Mouse (Mus musculus) lung, embryonic 15.5 days (tissue): ENCODE measurements at regions not wholly inside any gene's neighbourhood (a gene's known extent, or its start where the extent isn't known, plus 50 kb on each side); places are given as distances from the start of the nearest gene placed in this dataset.
A peak's percentile ranks its signal among the peaks of the same experiment; 100 is the strongest.

Experiments used
- ATAC-seq: fragments of 200-750 bp; cut with Nextera tagmentation; 2 replicates; pipeline ENCODE4 v1.8.0; 2017; ENCODE audit warnings: moderate number of reproducible peaks, borderline replicate concordance; ENCODE audit not compliant: low FRiP score, low TSS enrichment; ENCODE audit errors: extremely low read depth
- H3K27ac ChIP-seq: fragments of 300-500 bp; sonication (generic); 2 replicates; pipeline ENCODE4 v1.5.1; 2015; ENCODE audit warnings: moderate library complexity, mild to moderate bottlenecking, inconsistent platforms
- H3K27me3 ChIP-seq: fragments of 300-500 bp; sonication (generic); 2 replicates; pipeline ENCODE4 v1.6.1; 2015; ENCODE audit warnings: inconsistent platforms
- H3K36me3 ChIP-seq: fragments of 300-500 bp; sonication (generic); 2 replicates; pipeline ENCODE4 v1.6.1; 2015; ENCODE audit warnings: inconsistent platforms
- H3K4me1 ChIP-seq: fragments of 300-500 bp; sonication (generic); 2 replicates; pipeline ENCODE4 v1.6.1; 2015; ENCODE audit warnings: inconsistent platforms
- H3K4me2 ChIP-seq: fragments of 300-500 bp; sonication (generic); 2 replicates; pipeline ENCODE4 v1.6.1; 2015; ENCODE audit warnings: inconsistent platforms, mild to moderate bottlenecking, moderate library complexity
- H3K4me3 ChIP-seq: fragments of 300-500 bp; sonication (generic); 2 replicates; pipeline ENCODE4 v1.5.1; 2015; ENCODE audit warnings: mild to moderate bottlenecking, inconsistent platforms
- H3K9ac ChIP-seq: fragments of 300-500 bp; sonication (generic); 2 replicates; pipeline ENCODE4 v1.6.1; 2015; ENCODE audit warnings: inconsistent platforms
- H3K9me3 ChIP-seq: fragments of 300-500 bp; sonication (generic); 2 replicates; pipeline ENCODE4 v1.6.1; 2016; ENCODE audit warnings: inconsistent platforms
- WGBS: fragments of 180-500 bp; shearing (Covaris S2); methylation state at CpG from one replicate; pipeline ENCODE4 v1.1.7; 2015; 5-methylcytosine and 5-hydroxymethylcytosine counted together

DNA sequence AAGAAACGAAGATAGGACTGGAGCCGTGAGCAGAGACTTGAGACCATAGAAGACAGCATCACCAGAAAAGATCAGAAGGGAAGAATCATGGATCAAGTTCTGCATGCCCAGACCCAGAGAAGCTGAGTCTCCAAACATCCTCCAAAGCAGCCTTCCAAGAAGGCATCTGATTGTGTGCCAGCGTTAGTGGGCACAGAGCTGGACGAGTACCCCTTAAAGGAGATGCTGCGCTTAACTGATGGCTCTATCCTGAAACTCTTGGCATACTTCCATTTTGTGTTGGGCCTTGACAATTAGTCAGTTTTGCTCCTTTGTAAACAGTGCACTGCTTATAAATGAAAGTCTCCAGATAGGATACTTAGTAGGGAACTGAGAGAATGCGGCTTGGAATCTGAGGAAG, 119.8 kb downstream of the Il20rb start:
- no peak overlapping the region for H3K9ac ChIP-seq
- H3K36me3 ChIP-seq = no peaks in the 10 kb centered on the region
- H3K4me2 ChIP-seq = no peak overlapping the region
- 59% methylated on average over 6 of the region's 6 CpGs for WGBS
- no peak for ATAC-seq
- no peaks in the 10 kb centered on the region for H3K9me3 ChIP-seq
- no peak overlapping the region for H3K27ac ChIP-seq
- H3K27me3 ChIP-seq = no peaks in the 10 kb centered on the region
- no peaks in the 10 kb centered on the region for H3K4me1 ChIP-seq
- no peak overlapping the region for H3K4me3 ChIP-seq

- Histone ChIP-seq H3K36me3 (no peaks in the 10 kb centered on the region), H3K9me3 (no peaks in the 10 kb centered on the region), H3K9ac (no peak overlapping the region), H3K27me3 (no peaks in the 10 kb centered on the region), H3K4me3 (no peak overlapping the region), H3K4me1 (0 out of 2 replicates have a peak, but pooled peaks cover 3% of the 10 kb centered on the region), H3K4me2 (no peak overlapping the region), H3K27ac (no peak overlapping the region)
- ATAC-seq = no peak
- 66% methylated on average over 9 of the region's 9 CpGs for WGBS
These were observed 126.5 kb downstream of the Il20rb start for GRCm38 (mm10) chr9:100359934-100360716.

DNA sequence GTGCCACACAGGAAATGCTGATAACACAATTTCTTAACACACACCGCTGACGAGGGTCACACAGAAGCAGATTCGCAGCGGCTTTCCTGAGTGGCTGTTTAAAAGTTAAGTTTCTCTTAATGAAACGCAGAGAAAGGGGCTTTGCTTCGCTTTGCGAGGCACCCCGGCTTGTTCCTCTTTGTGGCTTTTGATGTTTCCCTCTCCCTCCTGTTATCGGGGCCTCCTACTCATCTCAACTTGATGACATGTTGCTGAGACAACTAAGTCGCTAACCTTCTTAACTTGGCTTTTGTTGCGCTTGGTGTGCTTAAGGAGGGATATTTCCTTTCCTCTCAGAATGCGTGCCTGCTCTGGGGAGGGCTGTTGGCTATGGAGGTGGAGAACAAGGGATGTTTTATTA, 129.0 kb downstream of the Il20rb start:
- Histone ChIP-seq H3K4me2 (no peak overlapping the region; the same call in 1 of the 2 replicates), H3K9me3 (no peaks in the 10 kb centered on the region), H3K4me3 (no peak overlapping the region), H3K36me3 (no peaks in the 10 kb centered on the region), H3K27me3 (no peaks in the 10 kb centered on the region), H3K9ac (no peak overlapping the region), H3K4me1 (0 out of 2 replicates have a peak, but pooled peaks cover 3% of the 10 kb centered on the region), H3K27ac (no peak overlapping the region)
- WGBS = 48% methylated on average over 12 of the region's 12 CpGs
- ATAC-seq = no peak

- WGBS = 77% methylated on average over 8 of the region's 8 CpGs
- H3K36me3 ChIP-seq = no peaks in the 10 kb centered on the region
- ATAC-seq = no peak
These were observed 145.8 kb downstream of the Il20rb start for GRCm38 (mm10) chr9:100340796-100341195.

DNA sequence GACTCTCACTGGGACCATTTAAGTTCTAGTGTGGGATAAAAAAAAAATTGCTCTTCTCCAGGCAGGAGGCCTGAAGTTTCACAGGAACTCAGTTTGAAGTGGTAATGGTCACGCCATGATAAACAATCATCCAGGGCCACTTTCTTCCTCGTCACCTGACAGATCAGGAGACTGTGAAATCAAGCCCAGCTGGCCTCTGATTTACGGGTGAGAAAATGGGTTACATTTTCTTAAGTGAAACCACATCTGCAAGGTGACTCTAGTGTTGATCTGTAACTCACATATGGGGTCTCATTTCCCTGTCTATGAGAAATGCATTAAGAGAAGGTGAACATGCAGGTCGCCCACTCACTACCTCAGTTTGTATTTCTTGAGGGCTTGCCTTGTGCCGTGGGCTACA, 178.8 kb downstream of the Il20rb start:
- Histone ChIP-seq H3K4me2 (no peak overlapping the region), H3K9me3 (no peaks in the 10 kb centered on the region), H3K27ac (no peak overlapping the region), H3K27me3 (no peaks in the 10 kb centered on the region), H3K4me3 (no peak overlapping the region), H3K36me3 (no peaks in the 10 kb centered on the region), H3K9ac (no peak overlapping the region), H3K4me1 (no peaks in the 10 kb centered on the region)
- WGBS = 60% methylated on average over 5 of the region's 5 CpGs
- no peak for ATAC-seq

More at GRCm38 (mm10) chr9:100340796-100341195, 145.8 kb downstream of the Il20rb start:
- H3K27ac ChIP-seq = no peak overlapping the region
- H3K9ac ChIP-seq = no peak overlapping the region
- no peak overlapping the region for H3K4me3 ChIP-seq
- H3K4me1 ChIP-seq = no peaks in the 10 kb centered on the region
- no peaks in the 10 kb centered on the region for H3K27me3 ChIP-seq
- H3K4me2 ChIP-seq = no peak overlapping the region
- H3K9me3 ChIP-seq = no peaks in the 10 kb centered on the region

DNA sequence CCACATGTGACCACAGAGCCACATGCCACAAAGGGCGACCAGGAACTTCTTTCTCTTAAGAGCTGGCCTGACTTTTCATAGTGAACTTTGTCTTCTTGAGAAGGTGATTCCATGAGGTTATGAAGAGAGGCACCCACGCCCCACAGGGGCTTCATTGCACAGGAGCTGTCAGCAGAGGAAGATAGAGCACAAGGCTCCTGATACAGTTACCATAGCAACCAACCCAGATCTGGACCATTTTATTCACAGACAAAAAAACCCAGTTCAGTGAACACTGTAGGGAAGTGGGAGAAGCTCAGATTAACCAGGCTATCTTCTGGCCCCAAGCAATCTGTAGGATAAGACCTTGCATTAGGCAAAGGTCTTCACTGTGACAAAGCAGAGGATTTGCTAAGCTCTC, 179.2 kb downstream of the Il20rb start:
- Histone ChIP-seq H3K4me1 (no peaks in the 10 kb centered on the region), H3K27ac (no peak overlapping the region), H3K4me2 (no peak overlapping the region), H3K9ac (no peak overlapping the region), H3K27me3 (no peaks in the 10 kb centered on the region), H3K9me3 (no peaks in the 10 kb centered on the region), H3K36me3 (no peaks in the 10 kb centered on the region), H3K4me3 (no peak overlapping the region)
- ATAC-seq = no peak
- WGBS = 45% methylated on average over 2 of the region's 2 CpGs

DNA sequence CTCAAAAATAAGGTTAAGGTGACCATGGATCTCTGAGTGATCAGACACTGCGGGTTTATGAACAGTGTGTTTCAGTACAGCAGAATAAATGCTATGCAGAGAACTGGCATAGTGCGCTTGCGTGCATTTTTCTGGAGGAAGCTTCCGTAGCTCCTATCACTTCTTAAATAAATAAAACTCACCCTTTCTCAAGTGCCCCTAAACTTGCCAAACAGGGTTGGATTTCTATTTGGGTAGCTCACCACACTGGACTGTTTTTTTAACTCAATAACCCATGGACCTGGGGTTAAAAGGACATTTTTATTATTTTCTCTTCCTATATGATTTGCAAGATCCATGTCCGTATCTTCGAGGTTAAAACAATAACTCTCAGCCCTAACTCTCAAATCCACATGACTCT, 182.8 kb downstream of the Il20rb start:
- Histone ChIP-seq H3K4me2 (no peak overlapping the region), H3K9me3 (no peaks in the 10 kb centered on the region), H3K27ac (peak overlapping the region; percentile 16; the same call in 1 of the 2 replicates), H3K4me1 (no peaks in the 10 kb centered on the region), H3K9ac (no peak overlapping the region), H3K4me3 (no peak overlapping the region), H3K27me3 (no peaks in the 10 kb centered on the region), H3K36me3 (no peaks in the 10 kb centered on the region)
- ATAC-seq = no peak
- 46% methylated on average over 6 of the region's 6 CpGs for whole genome bisulfite sequencing

- WGBS = 64% methylated on average over 12 of the region's 12 CpGs
- ATAC-seq = no peak
- H3K4me1 ChIP-seq = no peaks in the 10 kb centered on the region
- no peak overlapping the region for H3K4me2 ChIP-seq
- H3K27me3 ChIP-seq = no peaks in the 10 kb centered on the region
- no peaks in the 10 kb centered on the region for H3K9me3 ChIP-seq
- no peaks in the 10 kb centered on the region for H3K36me3 ChIP-seq
- no peak overlapping the region for H3K4me3 ChIP-seq
- no peak overlapping the region for H3K27ac ChIP-seq
- no peak overlapping the region for H3K9ac ChIP-seq
These were observed 185.0 kb downstream of the Il20rb start for GRCm38 (mm10) chr9:100301613-100302012.

DNA sequence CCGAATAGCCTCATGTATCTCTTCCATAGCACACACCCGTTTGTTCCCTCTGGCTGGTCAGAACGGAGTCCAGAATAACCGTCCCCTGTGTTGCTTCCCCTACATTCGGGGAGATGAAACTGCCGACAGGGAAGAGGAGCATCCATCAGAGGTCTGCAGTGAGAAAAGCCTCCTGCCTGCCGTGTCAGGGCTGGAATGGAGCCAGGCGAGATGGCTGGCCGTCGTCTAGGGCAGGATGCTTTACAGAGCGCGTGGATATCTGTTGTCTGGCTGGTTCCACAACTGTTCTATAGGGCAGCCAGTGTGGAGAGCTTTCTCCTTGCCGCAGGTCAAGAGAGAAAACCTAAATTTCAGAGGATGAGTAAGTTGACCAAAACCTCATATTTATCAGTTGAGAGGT, 209.2 kb downstream of the Il20rb start:
- Histone ChIP-seq H3K9me3 (no peaks in the 10 kb centered on the region), H3K4me1 (no peaks in the 10 kb centered on the region), H3K27me3 (no peaks in the 10 kb centered on the region), H3K4me2 (no peak overlapping the region), H3K27ac (no peak overlapping the region), H3K36me3 (no peaks in the 10 kb centered on the region), H3K9ac (no peak overlapping the region), H3K4me3 (no peak overlapping the region)
- WGBS = 45% methylated on average over 13 of the region's 13 CpGs
- no peak for ATAC-seq

GRCm38 (mm10) chr9:100266528-100267387, 219.8 kb downstream of the Il20rb start:
- no peak overlapping the region for H3K9ac ChIP-seq
- no peaks in the 10 kb centered on the region for H3K4me1 ChIP-seq
- peaks cover 15% of the 10 kb centered on the region; the same call in 1 of the 2 replicates for H3K27me3 ChIP-seq
- H3K36me3 ChIP-seq = no peaks in the 10 kb centered on the region
- H3K27ac ChIP-seq = no peak overlapping the region
- 39% methylated on average over 16 of the region's 16 CpGs for WGBS
- H3K9me3 ChIP-seq = no peaks in the 10 kb centered on the region
- no peak overlapping the region for H3K4me2 ChIP-seq
- no peak overlapping the region for H3K4me3 ChIP-seq
- ATAC-seq = no peak

GRCm38 (mm10) chr9:100252409-100252808, 234.2 kb downstream of the Il20rb start:
- Histone ChIP-seq H3K4me2 (no peak overlapping the region), H3K27me3 (no peaks in the 10 kb centered on the region), H3K27ac (no peak overlapping the region), H3K36me3 (no peaks in the 10 kb centered on the region), H3K4me3 (no peak overlapping the region), H3K9me3 (no peaks in the 10 kb centered on the region), H3K4me1 (no peaks in the 10 kb centered on the region), H3K9ac (no peak overlapping the region)
- WGBS = 79% methylated on average over 10 of the region's 10 CpGs
- ATAC-seq = no peak
